Mouse (Mus musculus): ENCODE data around the gene Mreg.

DNA sequence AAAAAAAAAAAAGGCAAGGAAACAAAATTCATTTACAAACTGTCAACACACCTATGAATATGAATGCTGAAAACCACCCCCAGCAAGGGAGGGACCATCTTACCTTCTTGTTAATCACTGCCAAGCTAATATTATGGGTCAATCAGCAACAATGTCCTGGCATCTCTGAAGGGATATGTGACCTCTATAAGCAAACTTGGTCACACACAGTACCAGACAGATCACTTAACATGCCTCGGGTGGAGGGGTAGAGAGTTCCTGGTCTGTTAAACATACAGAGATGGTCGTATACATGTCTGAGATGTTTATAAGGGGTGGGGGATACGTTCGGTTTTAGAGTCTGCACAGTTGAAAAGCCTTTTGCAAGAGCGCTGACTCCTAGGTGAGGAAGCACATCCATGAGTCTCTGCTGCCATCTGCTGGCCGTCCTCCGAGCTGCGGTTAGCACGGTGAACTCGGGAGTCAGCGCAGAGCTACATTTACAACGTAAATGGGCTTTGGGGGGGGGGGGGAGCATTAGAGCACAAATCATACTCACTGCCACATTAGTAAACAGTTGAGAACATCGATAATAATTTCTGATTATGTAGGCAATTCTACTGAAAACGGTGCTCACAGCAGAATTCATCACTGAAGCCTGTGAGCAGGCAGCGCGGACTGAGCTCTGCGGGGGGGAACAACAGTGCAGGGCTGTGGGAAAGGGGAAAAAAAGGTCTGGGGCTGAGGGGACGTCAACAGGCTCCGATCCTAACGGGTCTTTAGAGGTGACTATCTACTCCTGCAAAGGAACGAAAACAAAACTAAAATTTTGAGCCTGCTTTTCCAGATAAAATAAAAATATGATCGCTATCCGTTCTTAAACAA, 88.4 kb downstream of the Mreg start:
- TF ChIP-seq BHLHE40 (IDR thresholded peaks at IDR 0.05; ENCODE audit: borderline replicate concordance, low read depth, low read length) (no peak), CTCF (IDR thresholded peaks at IDR 0.05 in 2 of 3, conservative IDR thresholded peaks at IDR 0.05 in 1 of 3; ENCODE audit: control insufficient read depth in 1 of 3, insufficient read depth in 1 of 3, low read depth in 2 of 3, low read length in 3 of 3, poor library complexity in 1 of 3, severe bottlenecking in 1 of 3) (peak; percentile 68 to 97 (median 83)), GATA1 (IDR thresholded peaks at IDR 0.05; ENCODE audit: low read depth, low read length) (no peak), MAX (IDR thresholded peaks at IDR 0.05; ENCODE audit: low read length) (no peak)

All from MEL (cell line).